Mouse (Mus musculus) heart, postnatal 14 days (tissue): Measurements from ENCODE around the gene Slc9b1. TPM values are rescaled to one million over a fixed set of nuclear protein-coding genes. Genes with fewer than 3 reads are reported as not detected.
A peak's percentile ranks its signal among the peaks of the same experiment; 100 is the strongest.

Experiments used
- DNase-seq, 2 experiments: peaks; one replicate each; pipeline ENCODE4 v3.0.0; 2021 to 2022
- intact Hi-C: fragments of 180-260 bp; cut with DNase I; formaldehyde crosslinking; loops from one replicate; pipeline ENCODE4 v1.15.1; 2025
- total RNA-seq, 2 experiments: library from RNA; stranded (reverse); gene quantifications; 2 replicates each; pipeline ENCODE4 v1.2.3; 2021

Gene Slc9b1
- total RNA-seq, 2 experiments from 2014 or later: 0.44 TPM; not detected in 1

GRCm38 (mm10) chr3:135377445-135377844 is 29.6 kb downstream of the Slc9b1 start:
- intact Hi-C loops: no loop called here
- no peak for DNase-seq

- no peak for DNase-seq
- intact Hi-C loops: no loop called here
These were observed 32.0 kb downstream of the Slc9b1 start for GRCm38 (mm10) chr3:135379868-135380267.

- intact Hi-C loops: no loop called here
- DNase-seq: peak in 1 of 2 experiments; percentile 29
These were observed 45.4 kb downstream of the Slc9b1 start for GRCm38 (mm10) chr3:135393186-135393585.

- intact Hi-C loops: no loop called here
- DNase-seq: no peak
These were observed 47.3 kb downstream of the Slc9b1 start for GRCm38 (mm10) chr3:135395085-135395484.

GRCm38 (mm10) chr3:135396081-135396480 is 48.3 kb downstream of the Slc9b1 start:
- intact Hi-C loops: no loop called here
- no peak for DNase-seq

- intact Hi-C loops: no loop called here
- no peak for DNase-seq
These were observed 49.3 kb downstream of the Slc9b1 start for GRCm38 (mm10) chr3:135397112-135397511.

GRCm38 (mm10) chr3:135402201-135402658 is 54.4 kb downstream of the Slc9b1 start:
- intact Hi-C loops: loop anchor here (2.0 to 5.0 kb wide), 6 partner anchors 35 to 329 kb away; partner anchors contain the start of gene Ube2d3

GRCm38 (mm10) chr3:135403211-135403610 is 55.4 kb downstream of the Slc9b1 start:
- intact Hi-C loops: loop anchor here (2.0 to 5.0 kb wide), 6 partner anchors 34 to 328 kb away; partner anchors contain the start of gene Ube2d3
- DNase-seq: no peak

More at GRCm38 (mm10) chr3:135402201-135402658, 54.4 kb downstream of the Slc9b1 start:
- peak; percentile 90 to 94 for DNase-seq

- intact Hi-C loops: loop anchor here (2.0 to 5.0 kb wide), 6 partner anchors 33 to 327 kb away; partner anchors contain the start of gene Ube2d3
These were observed 56.0 kb downstream of the Slc9b1 start for GRCm38 (mm10) chr3:135403856-135404255.

GRCm38 (mm10) chr3:135404599-135404998 is 56.8 kb downstream of the Slc9b1 start:
- DNase-seq: no peak
- intact Hi-C loops: loop anchor here (5.0 kb wide), 3 partner anchors 33 to 128 kb away; partner anchors contain the start of gene Ube2d3

More at GRCm38 (mm10) chr3:135403856-135404255, 56.0 kb downstream of the Slc9b1 start:
- no peak for DNase-seq

GRCm38 (mm10) chr3:135407351-135407750 is 59.5 kb downstream of the Slc9b1 start:
- intact Hi-C loops: no loop called here
- no peak for DNase-seq

- DNase-seq: no peak
- intact Hi-C loops: no loop called here
These were observed 61.4 kb downstream of the Slc9b1 start for GRCm38 (mm10) chr3:135409219-135409618.

GRCm38 (mm10) chr3:135411056-135411455 is 63.2 kb downstream of the Slc9b1 start:
- no peak for DNase-seq
- intact Hi-C loops: no loop called here

- intact Hi-C loops: no loop called here
- peak; percentile 41 to 66 for DNase-seq
These were observed 64.0 kb downstream of the Slc9b1 start for GRCm38 (mm10) chr3:135411824-135412223.

- intact Hi-C loops: no loop called here
- no peak for DNase-seq
These were observed 69.4 kb downstream of the Slc9b1 start for GRCm38 (mm10) chr3:135417245-135417644.

GRCm38 (mm10) chr3:135417799-135418198 is 70.0 kb downstream of the Slc9b1 start:
- no peak for DNase-seq
- intact Hi-C loops: no loop called here

GRCm38 (mm10) chr3:135420542-135421309 is 72.9 kb downstream of the Slc9b1 start:
- intact Hi-C loops: no loop called here
- DNase-seq: no peak

GRCm38 (mm10) chr3:135421310-135421594 is 73.4 kb downstream of the Slc9b1 start:
- DNase-seq: no peak
- intact Hi-C loops: no loop called here

GRCm38 (mm10) chr3:135422232-135422855 is 74.5 kb downstream of the Slc9b1 start:
- DNase-seq: no peak
- intact Hi-C loops: loop anchor here (2.0 kb wide), 1 partner anchor 16 kb away; the partner anchor contains the start of gene Ube2d3

- intact Hi-C loops: loop anchor here (2.0 kb wide), 1 partner anchor 16 kb away; the partner anchor contains the start of gene Ube2d3
These were observed 75.2 kb downstream of the Slc9b1 start for GRCm38 (mm10) chr3:135422856-135423607.

More at GRCm38 (mm10) chr3:135422856-135423607, 75.2 kb downstream of the Slc9b1 start:
- DNase-seq: peak; percentile 88 to 92
